Mouse (Mus musculus): ENCODE data around the gene Fam110c.

- no peak for TF ChIP-seq GATA1 (IDR thresholded peaks at IDR 0.05; ENCODE audit: borderline replicate concordance, low read length)
- no peak for TF ChIP-seq FLI1 (IDR thresholded peaks at IDR 0.05; ENCODE audit: low read length)
Observed at GRCm38 (mm10) chr12:31092481-31092880, 18.8 kb downstream of the Fam110c start.
